Mouse (Mus musculus): Measurements from ENCODE around the gene Lgr6. TPM values are rescaled to one million over a fixed set of nuclear protein-coding genes. Genes with fewer than 3 reads are reported as not detected.

The Lgr6 gene
- polyA plus RNA-seq, 1 experiment from 2014 or later, result 0.49 TPM

DNA sequence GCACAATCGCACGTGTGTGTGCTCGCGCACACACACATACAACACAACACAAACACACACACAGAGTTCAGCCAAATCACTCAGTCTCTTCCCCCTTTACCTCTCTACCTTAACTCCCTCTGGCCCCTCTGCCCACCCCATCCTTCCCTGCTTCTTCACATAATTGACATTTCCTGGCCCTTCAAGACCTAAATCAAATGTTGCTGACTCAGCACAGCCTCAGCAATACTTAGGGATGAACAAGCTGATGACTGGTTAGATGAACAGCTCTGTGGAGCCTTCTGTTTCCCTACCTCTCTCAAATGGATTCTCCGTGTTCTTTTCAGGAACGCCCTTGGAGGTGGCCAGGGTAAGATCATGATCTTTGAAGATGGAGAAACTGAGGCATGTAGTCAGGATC lies 43.8 kb downstream of the Lgr6 start:
- H3K9ac ChIP-seq (ENCODE audit: low read length), result no peak overlapping the region
- H3K36me3 ChIP-seq (ENCODE audit: control insufficient read depth, insufficient read depth, low read length), result no peaks in the 10 kb centered on the region
- H3K4me1 ChIP-seq (ENCODE audit: control insufficient read depth, insufficient read depth, low read length), result no peaks in the 10 kb centered on the region
- no peak overlapping the region for H3K4me3 ChIP-seq (ENCODE audit: low read depth, low read length)
- no peak for DNase-seq (ENCODE audit: low spot score)
- no peaks in the 10 kb centered on the region for H3K9me3 ChIP-seq (ENCODE audit: control insufficient read depth, low read length)
- H3K27me3 ChIP-seq (ENCODE audit: control insufficient read depth, insufficient read depth, low read length), result no peaks in the 10 kb centered on the region
- no peak for ATAC-seq (ENCODE audit: insufficient number of reproducible peaks, low FRiP score, low TSS enrichment, low read depth)
- 96% methylated on average over 6 of the region's 6 CpGs for WGBS
- no peak overlapping the region for H3K27ac ChIP-seq (replicated peaks; ENCODE audit: low read depth, low read length)
- H3K4me2 ChIP-seq (ENCODE audit: low read depth, severe bottlenecking), result no peak overlapping the region

DNA sequence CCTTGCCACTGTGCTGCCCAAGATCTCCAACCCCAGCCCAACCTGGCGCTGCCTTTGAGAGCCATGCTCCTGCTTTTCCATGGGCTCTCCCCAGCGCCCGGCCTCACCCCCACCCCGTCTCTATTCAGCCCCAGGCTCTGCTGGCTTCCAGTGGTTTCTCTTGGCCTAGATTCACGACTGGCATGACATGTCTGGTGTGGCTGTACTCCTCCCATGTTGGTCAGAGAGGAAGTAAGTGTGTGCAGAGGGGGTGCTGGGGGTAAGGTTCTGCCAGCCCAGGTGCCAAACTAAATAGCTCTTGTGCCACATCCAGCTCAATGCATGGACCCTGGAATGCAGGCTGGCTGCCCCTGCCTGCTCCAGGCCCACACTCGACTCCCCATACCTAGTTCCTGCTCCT lies 44.9 kb downstream of the Lgr6 start:
- Histone ChIP-seq H3K9me3 (ENCODE audit: control insufficient read depth, low read length) (no peaks in the 10 kb centered on the region), H3K9ac (ENCODE audit: low read length) (no peak overlapping the region), H3K4me3 (ENCODE audit: low read depth, low read length) (no peak overlapping the region), H3K27ac (replicated peaks; ENCODE audit: low read depth, low read length) (no peak overlapping the region), H3K36me3 (ENCODE audit: control insufficient read depth, insufficient read depth, low read length) (no peaks in the 10 kb centered on the region), H3K4me1 (ENCODE audit: control insufficient read depth, insufficient read depth, low read length) (no peaks in the 10 kb centered on the region), H3K27me3 (ENCODE audit: control insufficient read depth, insufficient read depth, low read length) (no peaks in the 10 kb centered on the region), H3K4me2 (ENCODE audit: low read depth, severe bottlenecking) (no peak overlapping the region)
- WGBS, result 81% methylated on average over 6 of the region's 6 CpGs
- ATAC-seq (ENCODE audit: insufficient number of reproducible peaks, low FRiP score, low TSS enrichment, low read depth), result no peak
- DNase-seq (ENCODE audit: low spot score), result no peak

DNA sequence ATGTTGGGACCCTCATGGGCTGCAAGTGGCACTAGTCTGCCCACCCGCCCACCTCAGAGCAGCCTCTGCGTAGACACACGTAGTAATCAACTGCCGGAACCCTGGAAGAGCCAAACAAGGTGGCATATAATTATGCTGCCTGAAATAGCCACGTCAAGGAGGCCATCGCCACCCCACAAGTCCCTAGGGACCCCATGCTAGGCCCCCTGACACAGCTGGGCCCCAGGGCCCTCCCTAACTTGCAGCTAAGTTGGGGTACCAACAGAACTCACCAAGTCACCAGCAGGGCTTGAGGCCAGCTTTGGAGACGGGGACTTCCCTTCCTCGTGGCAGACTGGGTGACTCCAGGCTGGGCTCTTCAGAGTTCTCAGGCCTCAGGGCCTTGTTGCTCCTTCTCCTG lies 48.2 kb downstream of the Lgr6 start:
- Histone ChIP-seq H3K27me3 (ENCODE audit: control insufficient read depth, insufficient read depth, low read length) (no peaks in the 10 kb centered on the region), H3K36me3 (ENCODE audit: control insufficient read depth, insufficient read depth, low read length) (no peaks in the 10 kb centered on the region), H3K4me1 (ENCODE audit: control insufficient read depth, insufficient read depth, low read length) (no peaks in the 10 kb centered on the region), H3K9me3 (ENCODE audit: control insufficient read depth, low read length) (no peaks in the 10 kb centered on the region), H3K27ac (replicated peaks; ENCODE audit: low read depth, low read length) (no peak overlapping the region), H3K4me3 (ENCODE audit: low read depth, low read length) (no peak overlapping the region), H3K9ac (ENCODE audit: low read length) (0 out of 2 replicates have a peak overlapping the region, but pooled peaks have one; percentile 4), H3K4me2 (ENCODE audit: low read depth, severe bottlenecking) (no peak overlapping the region)
- WGBS, result 74% methylated on average over 8 of the region's 8 CpGs
- DNase-seq (ENCODE audit: low spot score) (no peak), ATAC-seq (ENCODE audit: insufficient number of reproducible peaks, low FRiP score, low TSS enrichment, low read depth) (no peak)

DNA sequence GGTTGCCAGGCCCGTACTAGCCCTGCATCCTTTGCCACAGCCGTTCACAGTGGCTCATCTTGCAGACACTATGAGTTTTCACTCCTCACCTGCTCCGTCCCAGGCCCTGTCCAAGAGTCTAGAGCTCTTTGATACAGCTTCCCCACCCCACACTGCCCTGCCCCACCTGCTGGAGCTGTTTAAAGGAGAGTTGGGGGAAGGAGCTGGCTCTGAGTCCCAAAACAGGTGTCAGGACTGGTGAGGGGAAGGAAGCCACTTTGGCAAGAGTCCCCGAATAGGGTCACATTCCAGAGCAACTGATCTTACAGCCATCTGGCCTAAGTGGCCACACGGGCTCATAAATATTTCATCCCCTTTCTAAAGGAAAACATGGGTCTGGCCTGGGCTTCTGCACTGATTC lies 51.0 kb downstream of the Lgr6 start:
- Histone ChIP-seq H3K9me3 (ENCODE audit: control insufficient read depth, low read length) (no peaks in the 10 kb centered on the region), H3K27me3 (ENCODE audit: control insufficient read depth, insufficient read depth, low read length) (no peaks in the 10 kb centered on the region), H3K4me3 (ENCODE audit: low read depth, low read length) (no peak overlapping the region), H3K27ac (replicated peaks; ENCODE audit: low read depth, low read length) (no peak overlapping the region), H3K36me3 (ENCODE audit: control insufficient read depth, insufficient read depth, low read length) (no peaks in the 10 kb centered on the region), H3K9ac (ENCODE audit: low read length) (no peak overlapping the region), H3K4me1 (ENCODE audit: control insufficient read depth, insufficient read depth, low read length) (peaks cover 3% of the 10 kb centered on the region; the same call in 1 of the 2 replicates), H3K4me2 (ENCODE audit: low read depth, severe bottlenecking) (no peak overlapping the region)
- ATAC-seq (ENCODE audit: insufficient number of reproducible peaks, low FRiP score, low TSS enrichment, low read depth) (no peak), DNase-seq (ENCODE audit: low spot score) (no peak)
- 66% methylated on average over 5 of the region's 5 CpGs for WGBS

DNA sequence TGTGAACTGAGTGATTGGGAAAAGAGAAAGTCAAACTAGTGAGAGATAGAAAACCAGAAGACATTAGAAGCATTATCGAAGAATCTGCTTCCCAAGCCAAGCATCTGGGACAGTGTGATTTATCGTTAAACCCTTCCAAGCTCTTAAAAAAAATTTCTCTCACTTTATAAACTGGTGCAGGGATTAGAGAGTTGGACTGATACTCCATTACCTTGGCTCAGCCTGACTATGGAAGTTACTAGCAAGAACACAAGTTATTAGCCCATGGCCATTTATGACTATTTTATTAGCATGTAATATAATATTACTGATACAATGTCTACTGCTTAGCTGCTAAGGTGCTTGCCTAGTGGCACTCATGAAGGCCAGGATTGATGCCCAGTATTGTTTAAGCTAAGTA lies 60.6 kb downstream of the Lgr6 start:
- no peaks in the 10 kb centered on the region for H3K9me3 ChIP-seq (ENCODE audit: control insufficient read depth, low read length)
- no peak overlapping the region for H3K4me3 ChIP-seq (ENCODE audit: low read depth, low read length)
- no peaks in the 10 kb centered on the region for H3K27me3 ChIP-seq (ENCODE audit: control insufficient read depth, insufficient read depth, low read length)
- H3K4me1 ChIP-seq (ENCODE audit: control insufficient read depth, insufficient read depth, low read length), result no peaks in the 10 kb centered on the region
- H3K4me2 ChIP-seq (ENCODE audit: low read depth, severe bottlenecking), result no peak overlapping the region
- H3K9ac ChIP-seq (ENCODE audit: low read length), result no peak overlapping the region
- 88% methylated on average over 2 of the region's 2 CpGs for WGBS
- DNase-seq (ENCODE audit: low spot score) (no peak), ATAC-seq (ENCODE audit: insufficient number of reproducible peaks, low FRiP score, low TSS enrichment, low read depth) (no peak)
- no peaks in the 10 kb centered on the region for H3K36me3 ChIP-seq (ENCODE audit: control insufficient read depth, insufficient read depth, low read length)
- H3K27ac ChIP-seq (replicated peaks; ENCODE audit: low read depth, low read length), result no peak overlapping the region

DNA sequence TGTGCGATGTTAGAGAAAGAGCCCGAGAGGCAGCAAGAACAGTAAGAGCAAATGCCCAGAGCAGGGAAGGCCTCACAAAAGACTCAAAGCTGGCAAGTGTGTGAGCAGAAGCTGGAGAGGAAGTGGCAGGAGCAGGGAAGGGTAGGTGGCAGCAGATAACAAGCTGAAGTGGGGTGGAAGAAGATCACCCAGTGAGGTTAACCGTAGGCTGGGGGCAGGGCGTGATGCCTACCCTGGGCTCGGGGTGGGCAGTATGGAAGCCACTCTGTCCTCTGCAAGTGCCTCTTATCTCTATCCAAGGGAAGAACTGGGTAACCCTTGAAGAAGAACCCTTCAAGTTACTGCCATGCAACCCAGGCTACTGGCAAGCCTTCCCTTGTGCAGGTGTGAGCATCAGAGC lies 68.8 kb downstream of the Lgr6 start:
- DNase-seq (ENCODE audit: low spot score) (no peak), ATAC-seq (ENCODE audit: insufficient number of reproducible peaks, low FRiP score, low TSS enrichment, low read depth) (no peak)
- H3K9ac ChIP-seq (ENCODE audit: low read length), result no peak overlapping the region
- H3K9me3 ChIP-seq (ENCODE audit: control insufficient read depth, low read length), result no peaks in the 10 kb centered on the region
- WGBS, result 76% methylated on average over 5 of the region's 5 CpGs
- no peak overlapping the region for H3K27ac ChIP-seq (replicated peaks; ENCODE audit: low read depth, low read length)
- no peaks in the 10 kb centered on the region for H3K4me1 ChIP-seq (ENCODE audit: control insufficient read depth, insufficient read depth, low read length)
- H3K4me3 ChIP-seq (ENCODE audit: low read depth, low read length), result no peak overlapping the region
- H3K27me3 ChIP-seq (ENCODE audit: control insufficient read depth, insufficient read depth, low read length), result no peaks in the 10 kb centered on the region
- H3K36me3 ChIP-seq (ENCODE audit: control insufficient read depth, insufficient read depth, low read length), result no peaks in the 10 kb centered on the region
- no peak overlapping the region for H3K4me2 ChIP-seq (ENCODE audit: low read depth, severe bottlenecking)

DNA sequence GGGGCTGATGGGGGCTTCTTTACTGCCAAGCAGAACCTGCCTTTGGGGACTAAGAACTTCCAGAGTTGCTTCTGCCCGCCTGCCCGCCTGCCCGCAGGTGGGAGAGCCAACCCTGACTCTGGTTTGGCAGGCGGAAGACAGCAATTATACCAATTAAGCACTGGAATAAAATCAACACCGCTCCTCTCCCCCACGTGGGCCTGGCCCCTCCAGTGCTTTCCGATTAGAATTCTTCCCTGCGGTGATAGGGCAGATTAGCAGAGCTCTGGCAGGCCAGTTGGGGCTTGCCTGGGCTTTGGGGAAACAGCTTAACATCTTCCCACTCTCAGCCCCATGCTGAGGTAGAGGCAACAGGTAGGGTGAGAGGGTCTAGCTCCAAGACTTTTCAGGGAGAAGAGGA lies 72.4 kb downstream of the Lgr6 start:
- no peak overlapping the region for H3K4me3 ChIP-seq (ENCODE audit: low read depth, low read length)
- WGBS, result 38% methylated on average over 8 of the region's 8 CpGs
- H3K9ac ChIP-seq (ENCODE audit: low read length), result no peak overlapping the region
- no peaks in the 10 kb centered on the region for H3K4me1 ChIP-seq (ENCODE audit: control insufficient read depth, insufficient read depth, low read length)
- DNase-seq (ENCODE audit: low spot score) (no peak), ATAC-seq (ENCODE audit: insufficient number of reproducible peaks, low FRiP score, low TSS enrichment, low read depth) (no peak)
- H3K27ac ChIP-seq (replicated peaks; ENCODE audit: low read depth, low read length), result no peak overlapping the region
- no peak overlapping the region for H3K4me2 ChIP-seq (ENCODE audit: low read depth, severe bottlenecking)
- H3K27me3 ChIP-seq (ENCODE audit: control insufficient read depth, insufficient read depth, low read length), result no peaks in the 10 kb centered on the region
- H3K36me3 ChIP-seq (ENCODE audit: control insufficient read depth, insufficient read depth, low read length), result no peaks in the 10 kb centered on the region
- H3K9me3 ChIP-seq (ENCODE audit: control insufficient read depth, low read length), result no peaks in the 10 kb centered on the region

DNA sequence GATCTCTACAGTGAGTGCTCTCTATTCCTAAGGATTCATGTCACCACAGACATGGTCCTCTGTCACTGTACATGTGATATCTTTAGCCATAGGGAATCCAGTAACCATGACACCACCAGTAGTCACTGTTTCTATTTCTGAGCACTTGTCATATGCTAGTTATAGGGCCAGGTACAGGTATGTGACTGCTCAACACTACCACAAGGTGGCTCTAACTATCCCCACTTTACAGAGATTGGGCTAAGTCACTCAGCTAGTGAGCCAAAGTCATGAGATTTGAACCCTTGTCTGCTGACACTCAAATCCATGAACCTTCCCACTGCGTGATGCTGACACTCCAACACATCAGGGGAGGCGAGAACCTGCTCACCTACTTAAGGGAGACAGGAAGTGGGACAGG lies 75.0 kb downstream of the Lgr6 start:
- H3K4me2 ChIP-seq (ENCODE audit: low read depth, severe bottlenecking), result no peak overlapping the region
- H3K36me3 ChIP-seq (ENCODE audit: control insufficient read depth, insufficient read depth, low read length), result no peaks in the 10 kb centered on the region
- no peaks in the 10 kb centered on the region for H3K4me1 ChIP-seq (ENCODE audit: control insufficient read depth, insufficient read depth, low read length)
- ATAC-seq (ENCODE audit: insufficient number of reproducible peaks, low FRiP score, low TSS enrichment, low read depth) (no peak), DNase-seq (ENCODE audit: low spot score) (no peak)
- no peaks in the 10 kb centered on the region for H3K27me3 ChIP-seq (ENCODE audit: control insufficient read depth, insufficient read depth, low read length)
- no peaks in the 10 kb centered on the region for H3K9me3 ChIP-seq (ENCODE audit: control insufficient read depth, low read length)
- 80% methylated on average over 2 of the region's 2 CpGs for WGBS
- no peak overlapping the region for H3K9ac ChIP-seq (ENCODE audit: low read length)
- no peak overlapping the region for H3K27ac ChIP-seq (replicated peaks; ENCODE audit: low read depth, low read length)
- no peak overlapping the region for H3K4me3 ChIP-seq (ENCODE audit: low read depth, low read length)

DNA sequence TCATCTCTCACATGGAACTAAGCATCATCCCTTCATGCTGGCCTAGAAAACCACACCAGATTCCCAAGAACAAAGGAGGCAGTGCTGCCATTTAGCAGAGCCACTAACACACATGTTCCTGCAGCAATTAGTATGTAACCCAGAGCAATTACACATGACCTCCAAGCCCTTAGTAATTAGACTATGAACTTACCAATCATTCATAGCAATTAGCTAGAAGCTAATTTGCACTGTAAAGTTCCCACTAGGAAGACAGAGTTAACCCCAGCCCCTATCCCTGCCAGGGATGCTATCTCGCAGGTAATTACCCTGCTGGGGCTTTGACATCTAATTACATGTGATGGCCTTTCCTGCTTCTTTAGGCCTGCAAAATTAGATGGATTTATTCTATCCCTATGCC lies 78.8 kb downstream of the Lgr6 start:
- Histone ChIP-seq H3K9me3 (ENCODE audit: control insufficient read depth, low read length) (no peaks in the 10 kb centered on the region), H3K27me3 (ENCODE audit: control insufficient read depth, insufficient read depth, low read length) (no peaks in the 10 kb centered on the region), H3K4me3 (ENCODE audit: low read depth, low read length) (no peak overlapping the region), H3K27ac (replicated peaks; ENCODE audit: low read depth, low read length) (no peak overlapping the region), H3K36me3 (ENCODE audit: control insufficient read depth, insufficient read depth, low read length) (no peaks in the 10 kb centered on the region), H3K4me2 (ENCODE audit: low read depth, severe bottlenecking) (no peak overlapping the region), H3K4me1 (ENCODE audit: control insufficient read depth, insufficient read depth, low read length) (peaks cover 4% of the 10 kb centered on the region), H3K9ac (ENCODE audit: low read length) (no peak overlapping the region)
- DNase-seq (ENCODE audit: low spot score) (no peak), ATAC-seq (ENCODE audit: insufficient number of reproducible peaks, low FRiP score, low TSS enrichment, low read depth) (no peak)
- 39% methylated on average over 1 of the region's 1 CpGs for WGBS

Measured in limb, embryonic 11.5 days (tissue).